11 mouse cellular contexts compared by ENCODE assay signal in genomic region chrX:14312746-14313145, GRCm38 (mm10).
DNase-seq lines count a peak whose midpoint lies in the region; ATAC-seq and TF ChIP-seq lines count a peak whose summit lies in the region.
"Had no signal": no experiment of that assay in that cellular context is flagged by ENCODE, and none has a peak within 500 bp of the region (broad histone marks: within the 10 kb centered on the region; RNA-seq: fewer than 3 reads in every experiment).

No protein-coding gene starts in this region.

- DNase-seq in adrenal gland, adult 2 months, result peak; percentile 1
- no peak for DNase-seq in adrenal gland, adult 8-10 months
- DNase-seq in hindbrain, embryonic 10.5 days (ENCODE audit: low spot score), result peak; percentile 2
- DNase-seq in lung, embryonic 14.5 days, result peak; percentile 5
- no peak for DNase-seq in lung, adult 2 months
- no peak for DNase-seq in brain, embryonic 14.5 days (ENCODE audit: low read depth)
- DNase-seq in natural killer cell, adult 2 months (ENCODE audit: low spot score in 2 of 2), result no peak
- DNase-seq: thymus, adult 2 months had no signal

- no peak overlapping the region for H3K9ac ChIP-seq in hindbrain, embryonic 16.5 days (ENCODE audit: low read depth, low read length)
- no peak overlapping the region for H3K9ac ChIP-seq in lung, embryonic 14.5 days
- H3K9ac ChIP-seq: heart, embryonic 15.5 days; limb, embryonic 13.5 days had no signal

- no peak for TF ChIP-seq POLR2A in lung, adult 2 months (IDR thresholded peaks at IDR 0.05; ENCODE audit: borderline replicate concordance, extremely low read depth, low read depth, low read length)
- no peak for TF ChIP-seq POLR2A in brain, embryonic 14.5 days (IDR thresholded peaks at IDR 0.05; ENCODE audit: borderline replicate concordance, extremely low read depth, insufficient read depth, insufficient read length, poor library complexity, severe bottlenecking)

- no peaks in the 10 kb centered on the region for H3K36me3 ChIP-seq in hindbrain, embryonic 10.5 days
- no peaks in the 10 kb centered on the region for H3K36me3 ChIP-seq in hindbrain, embryonic 16.5 days (ENCODE audit: control insufficient read depth, insufficient read depth, low read length)
- no peaks in the 10 kb centered on the region for H3K36me3 ChIP-seq in lung, embryonic 14.5 days (ENCODE audit: insufficient read depth)
- H3K36me3 ChIP-seq: heart, embryonic 15.5 days; limb, embryonic 13.5 days had no signal

- no peak overlapping the region for H3K4me3 ChIP-seq in hindbrain, embryonic 10.5 days
- H3K4me3 ChIP-seq in hindbrain, embryonic 16.5 days (ENCODE audit: low read length), result no peak overlapping the region
- no peak overlapping the region for H3K4me3 ChIP-seq in lung, embryonic 14.5 days (ENCODE audit: low read depth, low read length)
- no peak overlapping the region for H3K4me3 ChIP-seq in lung, adult 2 months (replicated peaks; ENCODE audit: extremely low read depth, low read depth, low read length)
- H3K4me3 ChIP-seq: heart, embryonic 15.5 days; limb, embryonic 13.5 days had no signal

- no peaks in the 10 kb centered on the region for H3K27me3 ChIP-seq in hindbrain, embryonic 10.5 days (ENCODE audit: insufficient read depth, poor library complexity, severe bottlenecking)
- H3K27me3 ChIP-seq in hindbrain, embryonic 16.5 days (replicated peaks; ENCODE audit: control insufficient read depth, insufficient read depth, low read length), result no peaks in the 10 kb centered on the region
- H3K27me3 ChIP-seq in lung, embryonic 14.5 days (ENCODE audit: insufficient read depth, low read length), result no peaks in the 10 kb centered on the region
- H3K27me3 ChIP-seq: heart, embryonic 15.5 days; limb, embryonic 13.5 days had no signal

- 70% methylated on average over 1 of the region's 1 CpGs for WGBS in hindbrain, embryonic 10.5 days
- 47% methylated on average over 1 of the region's 1 CpGs for WGBS in hindbrain, embryonic 16.5 days
- WGBS in lung, embryonic 14.5 days, result 64% methylated on average over 1 of the region's 1 CpGs
- 39% methylated on average over 1 of the region's 1 CpGs for WGBS in lung, adult 2 months

- ATAC-seq in hindbrain, embryonic 16.5 days, result no peak
- no peak for ATAC-seq in lung, embryonic 14.5 days (ENCODE audit: insufficient read depth)

- no peak overlapping the region for H3K4me2 ChIP-seq in hindbrain, embryonic 16.5 days (ENCODE audit: low read length)
- H3K4me2 ChIP-seq in lung, embryonic 14.5 days, result no peak overlapping the region
- H3K4me2 ChIP-seq: heart, embryonic 15.5 days; limb, embryonic 13.5 days had no signal

- no peak; the same call in 1 of the 2 replicates for TF ChIP-seq CTCF in lung, embryonic 14.5 days (IDR thresholded peaks at IDR 0.05; ENCODE audit: low read depth)
- no peak for TF ChIP-seq CTCF in lung, adult 2 months (IDR thresholded peaks at IDR 0.05; ENCODE audit: insufficient read depth, low read length)
- TF ChIP-seq CTCF in brain, embryonic 14.5 days (IDR thresholded peaks at IDR 0.05; ENCODE audit: borderline replicate concordance, extremely low read depth, insufficient read depth, insufficient read length), result peak; percentile 13; the same call in 1 of the 2 replicates

- H3K4me1 ChIP-seq in hindbrain, embryonic 10.5 days (replicated peaks), result no peaks in the 10 kb centered on the region
- no peaks in the 10 kb centered on the region for H3K4me1 ChIP-seq in hindbrain, embryonic 16.5 days (ENCODE audit: control insufficient read depth, insufficient read depth, low read depth, low read length)
- no peaks in the 10 kb centered on the region for H3K4me1 ChIP-seq in lung, embryonic 14.5 days (ENCODE audit: insufficient read depth)
- H3K4me1 ChIP-seq in lung, adult 2 months (ENCODE audit: control insufficient read depth, insufficient read depth, low read length), result no peaks in the 10 kb centered on the region
- H3K4me1 ChIP-seq: heart, embryonic 15.5 days; limb, embryonic 13.5 days had no signal

- H3K9me3 ChIP-seq in hindbrain, embryonic 10.5 days, result no peaks in the 10 kb centered on the region
- no peaks in the 10 kb centered on the region for H3K9me3 ChIP-seq in hindbrain, embryonic 16.5 days (ENCODE audit: control insufficient read depth, low read length)
- H3K9me3 ChIP-seq in lung, embryonic 14.5 days (ENCODE audit: low read depth, low read length), result no peaks in the 10 kb centered on the region
- H3K9me3 ChIP-seq: heart, embryonic 15.5 days; limb, embryonic 13.5 days had no signal

- H3K27ac ChIP-seq in hindbrain, embryonic 10.5 days, result no peak overlapping the region
- no peak overlapping the region for H3K27ac ChIP-seq in hindbrain, embryonic 16.5 days (ENCODE audit: low read depth, low read length)
- H3K27ac ChIP-seq in lung, embryonic 14.5 days (ENCODE audit: low read depth), result no peak overlapping the region
- H3K27ac ChIP-seq: heart, embryonic 15.5 days; limb, embryonic 13.5 days had no signal

Comparison
In these comparisons a context has a peak if more than half of its experiments do, and no peak if none do; other contexts are left out.
1. DNase-seq: peak in adrenal gland, adult 2 months (single experiment), hindbrain, embryonic 10.5 days (single experiment) and lung, embryonic 14.5 days (single experiment); none in adrenal gland, adult 8-10 months (single experiment), lung, adult 2 months (single experiment), brain, embryonic 14.5 days (single experiment) and natural killer cell, adult 2 months (0 of 2).